Mouse (Mus musculus) layer of hippocampus, adult 8-10 months (tissue): ENCODE results near the gene Cep85l. TPM values are rescaled to one million over a fixed set of nuclear protein-coding genes. Genes with fewer than 3 reads are reported as not detected.

Experiments
- DNase-seq, 2 experiments: peaks; one replicate each; pipeline ENCODE4 v3.0.0; 2022; ENCODE audit warnings: low spot score in 2 of 2
- total RNA-seq, 4 experiments: library from RNA; stranded (reverse); gene quantifications; 2 replicates each; pipeline ENCODE4 v1.2.4; 2022

Gene Cep85l
- 10 to 100 TPM; 22.7 to 24.3 (median 23.8) TPM for total RNA-seq

DNA sequence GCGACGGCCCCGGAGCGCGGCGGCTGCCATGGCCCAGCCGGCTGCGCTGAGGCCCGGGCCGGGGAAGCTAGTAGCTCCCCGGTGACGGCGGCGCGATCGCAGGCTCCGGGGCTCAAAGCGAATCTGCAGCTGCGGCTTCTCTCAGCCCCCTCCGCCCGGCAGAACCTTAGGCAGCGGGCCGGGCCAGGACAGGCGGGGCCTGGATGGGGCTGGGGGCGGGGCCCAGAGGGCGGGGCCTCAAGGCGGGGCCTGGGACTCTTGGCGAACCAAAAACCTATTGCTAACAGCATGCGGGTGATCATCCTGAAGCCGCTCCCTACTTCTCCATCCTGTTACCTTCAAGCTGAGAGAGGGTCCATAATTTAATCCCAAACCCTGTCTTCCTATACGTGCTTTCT lies at the start of gene Cep85l:
Gene Cep85l (minus strand): TSS at position 239 of the 398 bp plus-strand sequence.
- DNase-seq = peak; percentile 80 to 85

DNA sequence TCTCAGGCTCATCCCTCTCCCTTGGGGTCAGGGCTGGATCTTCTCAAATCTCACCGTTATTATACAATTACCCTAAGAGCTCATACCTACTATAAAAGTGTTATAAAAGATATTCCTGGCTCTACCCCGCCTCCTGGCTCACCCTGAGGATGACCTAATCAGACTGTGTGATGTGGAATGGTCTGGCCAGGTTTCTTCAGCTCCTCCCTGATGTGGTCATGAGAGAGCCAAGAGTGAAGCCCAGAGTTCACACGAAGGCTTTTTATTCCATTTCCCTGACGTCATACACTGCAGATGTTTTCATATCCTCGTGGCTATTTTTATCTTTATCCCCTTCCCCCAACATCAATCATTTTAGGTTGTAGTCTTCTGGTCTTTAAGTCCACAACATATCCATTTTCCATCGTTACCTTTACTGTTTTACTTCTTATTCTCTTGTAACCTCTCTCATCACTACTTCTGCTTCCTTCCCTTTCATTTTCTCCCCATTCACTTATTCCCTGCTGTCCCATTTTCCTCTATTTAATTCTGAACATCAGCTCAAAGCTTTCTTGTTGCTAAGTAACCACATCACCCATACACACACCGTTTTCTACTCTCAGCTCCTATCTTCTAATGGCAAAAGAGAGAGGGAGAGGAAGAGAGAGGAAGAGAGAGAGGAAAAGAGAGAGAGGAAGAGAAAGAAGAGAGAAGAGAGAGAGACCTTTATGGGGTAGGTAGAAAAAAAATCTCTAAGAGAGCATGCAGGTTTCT lies 49.1 kb upstream of the Cep85l start:
- DNase-seq = no peak

DNA sequence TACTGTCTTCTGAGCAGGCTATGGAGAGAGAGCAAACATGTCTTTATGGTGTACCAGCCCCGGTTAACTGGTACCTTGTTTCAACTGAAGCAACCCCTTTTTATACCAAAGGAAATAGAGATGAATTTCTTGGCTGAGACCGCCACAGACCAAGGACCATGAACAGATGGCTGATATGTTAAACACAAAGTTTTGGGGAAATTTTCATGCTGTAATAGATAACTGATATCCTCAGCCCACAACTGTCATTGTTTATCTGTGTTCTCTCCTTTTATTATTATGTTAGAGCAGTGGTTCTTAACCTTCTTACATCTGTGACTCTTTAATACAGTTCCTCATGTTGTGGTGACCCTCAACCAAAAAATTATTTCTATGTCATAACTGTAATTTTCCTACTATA lies 46.8 kb upstream of the Cep85l start:
- no peak for DNase-seq

DNA sequence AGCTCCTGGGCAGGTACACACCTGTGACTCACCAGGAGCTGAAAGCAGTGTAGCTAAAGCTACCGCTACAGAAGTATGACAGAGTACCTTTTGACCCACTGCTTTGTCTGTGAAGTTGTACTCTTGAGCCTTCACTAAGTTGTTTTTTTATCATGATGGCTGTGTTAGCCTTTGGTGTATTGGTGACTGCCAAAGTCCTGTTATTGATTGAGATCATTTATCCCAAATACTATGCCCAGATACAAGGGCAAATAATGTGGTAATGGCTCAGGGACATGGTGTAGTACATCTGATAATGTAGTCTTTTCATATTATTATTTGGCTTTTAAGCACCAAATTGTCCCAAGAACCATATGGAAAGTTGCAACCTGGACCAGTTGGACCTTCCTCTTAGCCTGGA lies 43.3 kb upstream of the Cep85l start:
- DNase-seq = no peak

DNA sequence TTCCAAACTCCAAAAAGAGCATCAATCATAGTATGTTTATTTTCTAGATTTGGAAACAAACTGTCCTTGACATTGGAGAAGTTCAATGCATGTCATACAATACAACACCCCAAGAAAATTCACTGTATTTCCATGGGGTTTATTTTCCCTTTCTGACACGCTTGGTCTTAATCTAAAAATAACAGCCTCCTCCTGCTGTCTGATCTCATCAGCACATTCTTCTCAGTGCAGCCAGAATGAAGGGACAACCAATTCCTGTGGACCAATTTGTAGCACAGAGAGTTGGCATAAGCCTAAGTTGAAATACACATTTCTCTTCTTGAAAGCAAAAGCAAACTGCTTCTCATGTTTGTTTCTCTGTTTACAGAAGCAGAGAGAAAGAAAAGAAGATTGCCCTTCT lies 42.5 kb upstream of the Cep85l start:
- no peak for DNase-seq

DNA sequence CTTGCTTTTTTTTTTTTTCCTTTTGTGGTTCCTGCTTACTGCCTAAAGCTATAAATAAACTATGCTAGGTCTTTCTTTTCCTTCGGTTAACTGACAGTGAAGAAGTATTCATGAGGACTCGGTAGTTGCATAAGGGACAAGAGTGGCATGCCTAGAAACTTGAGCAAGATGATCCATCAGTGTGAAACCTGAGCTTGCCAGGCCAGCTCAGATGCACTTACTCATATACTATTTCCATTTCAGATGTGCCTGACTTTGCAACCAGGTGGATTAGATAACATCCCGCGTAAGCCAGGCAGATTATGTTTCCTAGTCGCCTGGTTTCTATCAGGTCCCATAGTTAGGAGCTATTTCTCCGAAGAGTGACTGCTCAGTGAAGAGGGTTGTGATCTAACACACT lies 41.9 kb upstream of the Cep85l start:
- DNase-seq = no peak

DNA sequence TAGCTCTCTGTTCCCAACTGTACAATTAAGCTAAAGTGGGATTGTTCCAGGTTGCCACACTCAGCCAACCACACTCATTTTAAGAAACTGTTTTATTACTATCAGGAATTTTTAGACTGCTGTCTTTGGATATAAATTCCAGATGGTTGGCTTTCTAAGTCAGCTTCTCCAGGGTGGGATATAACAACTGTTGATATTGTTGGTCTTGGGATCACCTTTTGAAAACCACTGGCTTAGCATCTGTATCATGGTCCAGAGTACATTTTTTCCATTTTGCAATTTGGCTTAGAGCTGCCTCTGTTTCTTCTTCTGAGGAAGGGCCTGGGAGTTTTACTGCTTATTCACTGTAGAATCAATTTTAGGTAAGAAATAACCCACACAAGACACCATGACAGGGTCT lies 40.3 kb upstream of the Cep85l start:
- no peak for DNase-seq

DNA sequence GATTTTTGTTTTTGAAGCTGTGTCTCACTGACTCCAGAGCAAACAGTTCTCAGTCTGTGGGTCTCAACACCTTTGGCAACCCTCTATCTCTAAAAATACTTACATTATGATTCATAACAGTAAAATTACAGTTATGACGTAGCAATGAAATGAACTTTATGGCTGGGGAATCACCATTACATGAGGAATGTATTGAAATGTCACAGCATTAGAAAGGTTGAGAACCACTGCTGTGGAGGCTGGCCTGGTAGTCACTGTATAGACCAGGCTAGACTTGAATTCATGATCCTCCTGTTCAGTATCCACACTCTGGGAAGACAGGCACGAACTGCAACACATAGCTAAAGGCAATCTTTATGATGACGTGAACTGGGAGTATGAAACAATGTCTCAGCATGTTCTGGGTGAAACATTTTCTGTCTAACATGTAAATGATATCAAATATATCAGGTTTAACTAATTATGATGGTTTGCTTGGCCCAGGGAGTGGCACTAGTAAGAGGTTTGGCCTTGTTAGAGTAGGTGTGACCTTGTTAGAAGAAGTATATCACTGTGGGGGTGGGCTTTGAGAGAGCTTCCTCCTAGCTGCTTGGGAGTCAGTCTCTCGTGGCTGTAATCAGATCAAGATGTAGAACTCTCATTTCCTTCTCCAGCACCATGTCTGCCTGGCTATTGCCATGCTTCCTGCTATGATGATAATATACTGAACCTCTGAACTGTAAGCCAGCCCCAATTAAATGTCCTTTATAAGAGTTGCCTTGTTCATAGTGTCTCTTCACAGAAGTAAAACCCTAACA lies 39.6 kb upstream of the Cep85l start:
- DNase-seq = no peak

DNA sequence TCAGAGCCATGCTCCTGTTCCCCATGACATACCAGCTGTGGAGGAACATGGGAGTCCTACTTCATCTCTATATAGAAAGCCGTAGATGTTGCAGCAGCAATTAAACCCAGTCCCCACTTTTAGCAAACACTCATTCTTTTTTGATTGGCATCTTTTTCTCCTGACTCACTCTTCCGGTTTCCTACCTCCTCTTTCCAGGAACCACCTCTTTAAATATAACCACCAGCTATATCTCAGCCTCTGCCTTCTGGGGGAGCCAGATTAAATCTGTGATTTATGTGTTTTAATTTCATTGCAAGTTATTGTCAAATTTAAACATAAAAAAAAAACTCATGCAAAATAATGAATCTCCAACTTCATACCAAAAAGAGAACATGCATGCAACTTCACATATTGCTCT lies 37.3 kb upstream of the Cep85l start:
- no peak for DNase-seq

DNA sequence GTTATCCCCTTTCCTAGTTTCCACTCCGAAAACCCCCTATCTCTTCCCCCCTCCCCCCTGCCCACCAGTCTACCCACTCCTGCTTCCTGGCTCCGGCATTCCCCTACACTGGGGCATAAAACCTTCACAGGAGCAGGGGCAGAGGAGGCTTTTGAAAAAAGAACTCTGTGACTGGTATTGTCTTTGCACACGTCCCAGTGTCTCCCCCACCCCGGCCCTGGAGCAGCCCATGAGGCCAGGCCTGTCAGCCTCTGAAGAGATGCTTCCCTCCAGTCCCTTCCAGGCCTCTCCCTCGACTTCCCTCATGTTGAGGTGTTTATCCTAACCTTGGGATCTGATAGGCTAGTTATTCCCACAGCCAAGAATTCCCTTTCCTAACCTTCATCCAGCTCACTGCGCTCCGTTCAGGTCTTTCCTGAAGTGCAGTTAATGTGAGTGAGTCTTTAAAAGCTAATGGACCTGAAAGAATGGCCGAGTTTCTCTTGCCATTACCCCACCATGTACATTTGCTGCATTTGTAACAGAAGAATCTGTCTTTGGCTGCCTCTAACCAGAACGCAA lies 36.5 kb upstream of the Cep85l start:
- DNase-seq = no peak

DNA sequence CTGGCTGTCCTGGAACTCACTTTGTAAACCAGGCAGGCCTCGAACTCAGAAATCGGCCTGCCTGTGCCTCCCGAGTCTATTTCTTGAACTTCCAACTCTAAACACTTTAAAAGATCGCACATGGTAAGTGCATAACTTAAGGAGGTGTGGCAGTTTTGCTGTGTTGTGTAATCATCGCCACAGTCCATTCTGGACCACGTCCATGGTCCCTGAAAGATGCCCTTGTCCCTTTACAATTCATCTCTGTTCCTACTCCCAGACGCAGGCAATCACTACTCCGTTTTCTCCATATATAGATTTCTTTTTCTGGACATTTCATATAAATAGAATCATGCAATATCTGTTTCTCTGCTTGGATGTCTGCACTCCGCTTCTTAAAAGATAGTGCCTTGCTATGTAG lies 35.5 kb upstream of the Cep85l start:
- DNase-seq = no peak

DNA sequence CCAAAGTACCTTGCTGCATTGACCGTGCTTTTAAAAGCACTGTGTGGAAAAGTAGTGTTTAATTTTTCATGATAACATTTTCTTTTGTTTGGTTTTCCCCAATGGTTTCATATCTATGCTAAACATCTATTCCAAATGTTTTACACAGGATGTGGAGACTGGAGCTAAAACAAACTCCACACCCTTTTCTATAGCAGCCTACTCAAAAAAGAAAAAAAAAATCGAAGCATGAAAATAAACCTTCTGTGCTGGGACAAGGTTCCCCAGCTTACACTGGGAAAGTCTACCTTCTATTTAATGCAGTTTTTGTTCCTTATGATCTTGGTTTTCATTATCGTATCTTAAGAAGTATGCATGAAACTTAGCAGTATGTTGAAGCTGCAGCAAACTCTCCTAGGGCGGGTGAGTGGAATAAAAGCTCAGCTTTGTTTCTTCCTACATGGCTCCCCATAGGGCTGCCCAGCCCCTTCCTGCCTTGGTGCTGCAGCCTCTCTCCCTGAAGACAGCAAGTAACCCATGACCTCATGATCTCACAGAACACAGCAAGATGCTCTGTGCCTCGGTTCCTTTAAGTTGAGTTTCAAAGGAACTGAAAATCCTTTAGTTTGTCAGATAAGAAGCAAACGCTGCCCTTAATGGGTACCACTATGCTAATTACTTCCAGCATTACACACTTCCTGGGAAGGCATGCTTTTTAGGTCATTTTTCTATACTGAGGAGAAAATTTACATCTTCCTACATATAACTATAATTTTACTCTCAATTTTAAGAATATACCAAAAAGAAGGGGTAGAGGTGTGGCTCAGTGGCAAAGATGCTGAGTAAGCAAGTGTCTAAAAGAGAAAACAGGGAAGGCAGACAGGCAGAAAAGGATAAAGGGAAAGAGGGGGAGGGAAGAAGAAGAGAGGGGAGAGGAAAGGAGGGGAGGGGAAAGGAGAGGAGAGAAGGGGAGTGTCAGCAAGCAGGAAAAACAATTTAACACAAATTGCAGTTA lies 34.6 kb upstream of the Cep85l start:
- no peak for DNase-seq

DNA sequence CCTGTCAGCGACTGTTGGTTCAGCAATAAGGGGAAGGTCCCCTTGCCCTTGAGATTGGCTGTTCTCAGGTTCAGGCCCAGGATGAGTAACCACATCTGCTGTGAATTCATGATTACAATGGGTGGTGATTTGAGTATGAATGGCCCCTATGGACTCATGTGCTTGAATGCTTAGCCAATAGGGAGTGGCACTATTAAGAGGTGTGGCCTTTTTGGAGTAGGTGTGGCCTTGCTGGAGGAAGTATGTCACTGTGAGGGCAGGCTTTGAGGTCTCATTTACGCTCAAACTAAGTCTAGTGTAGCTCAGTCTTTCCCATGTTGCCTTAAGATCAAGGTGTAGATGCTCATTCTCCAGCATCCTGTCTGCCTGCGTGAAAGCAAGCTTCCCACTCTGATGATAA lies 33.2 kb upstream of the Cep85l start:
- DNase-seq = no peak

DNA sequence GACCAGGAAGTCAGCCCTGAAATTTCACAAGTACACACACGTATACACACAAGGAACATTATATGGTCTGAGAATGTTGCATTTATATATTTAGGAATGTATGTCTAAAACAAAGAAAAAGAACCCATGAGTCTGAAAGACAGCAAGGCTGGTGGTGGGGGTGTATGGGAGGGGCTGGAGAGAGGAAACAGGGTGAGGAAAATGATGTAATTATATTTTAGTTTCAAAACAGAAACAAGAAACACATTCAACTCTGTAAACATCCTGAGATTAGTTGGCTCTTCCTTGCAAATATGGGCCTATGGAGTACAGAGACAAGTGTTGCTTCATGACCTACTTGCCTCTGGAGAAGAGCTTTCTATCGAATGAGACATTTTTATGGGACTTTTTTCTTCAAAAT lies 32.4 kb upstream of the Cep85l start:
- DNase-seq = no peak

DNA sequence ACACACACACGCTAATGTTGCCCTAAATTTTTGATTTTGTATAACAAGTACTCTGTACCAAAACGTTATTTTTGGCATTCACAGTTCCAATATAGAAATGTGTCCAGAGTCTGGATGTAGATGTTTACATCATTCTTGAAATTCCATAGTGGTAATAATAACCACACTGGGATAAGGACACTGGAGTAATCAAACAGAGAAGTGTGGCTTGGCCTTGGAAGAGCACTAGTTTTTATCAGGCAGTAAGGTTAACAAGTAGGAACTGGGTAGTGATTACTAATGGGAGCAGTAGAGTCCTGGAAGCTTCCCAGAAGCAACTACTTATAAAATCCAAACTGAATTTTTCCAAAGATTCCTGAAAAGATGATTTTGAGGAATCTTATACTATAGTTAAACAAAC lies 31.1 kb upstream of the Cep85l start:
- no peak for DNase-seq

DNA sequence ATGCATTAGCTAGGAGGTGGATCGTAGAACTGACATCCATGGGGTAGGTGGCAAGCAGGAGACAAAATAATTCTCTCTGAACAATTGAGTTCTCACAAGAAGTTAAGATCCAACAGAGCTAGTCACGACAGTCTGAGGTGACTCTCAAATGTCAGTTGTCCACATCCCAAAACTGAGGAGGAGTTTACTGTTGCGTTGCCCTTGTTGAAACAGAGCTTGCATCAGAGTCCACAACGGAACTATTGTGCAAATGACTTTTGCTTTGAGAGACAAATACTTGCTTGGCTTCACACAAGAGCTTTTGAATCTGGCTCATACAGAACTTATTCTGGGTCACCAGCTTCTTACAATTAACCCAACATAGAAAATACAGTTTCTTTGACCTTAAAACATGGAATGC lies 27.7 kb upstream of the Cep85l start:
- no peak for DNase-seq

DNA sequence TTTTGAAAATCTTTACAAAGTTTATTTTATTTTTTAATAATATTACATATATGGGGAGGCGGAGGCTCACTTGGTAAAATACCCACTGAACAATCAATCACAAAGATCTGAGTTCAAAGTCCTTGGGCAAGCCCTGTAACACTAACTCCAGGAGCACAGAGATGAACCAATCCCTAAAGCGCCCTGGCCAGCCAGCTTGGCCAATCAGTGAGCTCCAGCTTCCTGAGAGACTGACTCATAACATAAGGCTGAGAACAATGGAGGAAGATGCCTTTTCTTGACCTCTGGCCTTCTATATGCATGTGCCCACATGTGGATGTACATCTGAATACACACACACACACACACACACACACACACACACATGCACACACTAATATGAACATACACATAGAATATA lies 27.1 kb upstream of the Cep85l start:
- no peak for DNase-seq

DNA sequence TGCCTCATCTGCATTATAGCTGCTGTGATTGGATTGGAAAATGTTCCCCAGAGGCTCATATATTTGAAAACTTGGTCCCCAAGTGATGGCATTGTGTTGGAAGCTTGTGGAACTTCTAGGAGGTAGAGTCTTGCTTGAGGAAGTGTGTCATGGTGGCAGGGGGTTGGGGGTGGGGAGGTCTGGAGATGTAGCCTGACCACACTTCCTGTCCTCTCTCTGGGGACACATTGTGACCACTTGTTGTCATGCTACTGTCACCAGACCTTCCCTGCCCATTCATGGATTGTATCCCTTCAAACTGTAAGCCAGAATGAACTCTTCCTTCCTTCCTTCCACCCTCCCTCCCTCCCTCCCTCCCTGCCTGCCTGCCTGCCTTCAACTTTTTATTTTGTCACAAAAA lies 22.5 kb upstream of the Cep85l start:
- DNase-seq = no peak

DNA sequence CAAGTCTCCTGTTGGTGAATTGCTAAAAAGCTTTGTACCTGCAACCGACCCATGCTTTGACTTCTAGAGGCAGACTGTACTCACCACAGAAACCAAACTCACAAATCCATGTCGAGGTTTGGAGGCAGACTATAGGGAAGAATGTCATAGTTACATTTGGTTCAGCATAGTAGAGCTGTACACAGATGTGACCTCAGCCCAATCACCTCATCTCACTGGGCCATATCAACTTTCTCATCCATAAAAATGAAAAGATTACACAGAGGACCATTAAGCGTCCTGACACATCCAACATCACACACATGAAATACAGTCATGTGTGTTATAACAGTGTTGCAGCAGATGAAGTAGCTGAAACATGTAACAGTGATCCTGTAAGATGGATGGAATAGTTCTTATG lies 19.3 kb upstream of the Cep85l start:
- no peak for DNase-seq

DNA sequence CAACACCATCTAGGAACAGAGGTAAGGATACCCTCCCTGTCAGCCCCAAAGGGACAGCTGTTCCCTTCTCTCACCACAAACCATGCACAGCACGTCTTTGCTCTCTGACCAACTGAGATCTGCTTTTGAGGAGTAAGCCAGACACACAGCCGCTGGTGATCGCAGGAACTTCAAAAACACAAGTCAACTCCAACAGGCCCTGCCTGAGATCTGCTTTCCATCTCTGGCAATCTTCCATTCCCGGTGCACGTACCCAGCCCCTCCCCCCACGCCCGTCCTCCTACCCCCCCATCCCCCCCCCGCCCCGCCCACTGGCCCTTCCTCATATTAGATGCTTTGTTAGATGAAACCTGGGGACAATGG lies 18.8 kb upstream of the Cep85l start:
- peak in 1 of 2 experiments; percentile 30 for DNase-seq

DNA sequence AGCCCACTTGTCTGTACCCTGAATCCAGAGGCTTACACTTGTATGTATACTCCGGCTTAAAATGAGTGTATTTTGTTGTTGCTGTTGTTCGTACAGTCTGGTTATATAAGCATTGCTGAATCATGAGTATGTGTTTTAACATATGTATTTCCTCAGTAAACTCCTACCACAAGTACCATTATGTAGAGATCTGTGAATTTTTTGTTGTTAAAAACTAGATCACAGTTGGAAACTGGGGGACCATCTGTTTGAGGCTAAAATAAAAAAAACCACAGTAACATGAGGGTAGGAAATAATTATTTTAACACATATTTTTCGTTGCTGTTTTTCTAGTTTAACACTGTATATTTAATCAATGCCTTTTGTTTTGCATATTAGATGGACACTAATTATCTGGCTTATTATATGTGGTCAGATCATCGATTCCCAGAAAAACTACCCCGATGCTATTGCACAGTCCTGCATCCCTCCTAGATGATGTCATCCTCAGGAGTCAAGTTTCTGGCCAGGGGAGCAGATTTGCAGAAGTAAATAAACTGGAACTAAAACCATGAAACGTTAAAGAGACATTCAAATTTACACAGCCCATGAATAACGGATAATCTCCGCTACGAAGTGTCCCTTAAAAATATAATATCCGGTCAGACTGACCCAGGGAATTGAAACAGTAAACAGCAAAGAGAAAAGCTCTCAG lies 18.2 kb upstream of the Cep85l start:
- no peak for DNase-seq
